Mouse (Mus musculus): ENCODE data around the gene Cpne4. TPM values are rescaled to one million over a fixed set of nuclear protein-coding genes. Genes with fewer than 3 reads are reported as not detected.

Gene Cpne4
- polyA plus RNA-seq, 1 experiment from 2014 or later = 2.3 TPM

DNA sequence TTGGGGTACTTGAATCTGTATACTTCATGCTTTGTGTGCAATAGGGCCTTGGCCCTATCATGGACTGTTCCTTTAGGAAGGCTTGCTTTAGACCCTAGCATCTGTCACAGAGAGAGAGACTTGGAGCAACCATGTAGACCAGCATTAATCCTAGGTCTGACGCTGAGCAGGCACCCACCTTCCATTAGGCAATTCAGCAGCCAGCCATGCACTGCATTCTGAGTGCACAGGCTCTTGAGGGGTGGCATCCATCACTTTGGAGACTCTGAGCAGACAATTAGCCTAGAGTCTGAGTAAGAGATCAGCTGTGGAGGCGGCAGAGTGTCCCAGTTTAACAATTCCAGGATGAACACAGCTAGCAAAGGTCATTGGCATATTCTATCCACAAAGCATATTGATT, 47.9 kb downstream of the Cpne4 start:
- Histone ChIP-seq H3K4me3 (ENCODE audit: low read depth, low read length) (no peak overlapping the region), H3K27me3 (replicated peaks; ENCODE audit: control insufficient read depth, insufficient read depth, low read length) (no peaks in the 10 kb centered on the region), H3K9ac (ENCODE audit: low read depth, low read length) (no peak overlapping the region), H3K36me3 (ENCODE audit: control insufficient read depth, insufficient read depth) (no peaks in the 10 kb centered on the region), H3K4me1 (replicated peaks; ENCODE audit: control insufficient read depth, insufficient read depth, low read length) (no peaks in the 10 kb centered on the region), H3K27ac (ENCODE audit: low read depth, low read length) (no peak overlapping the region), H3K4me2 (replicated peaks; ENCODE audit: low read depth) (no peak overlapping the region), H3K9me3 (ENCODE audit: control insufficient read depth) (no peaks in the 10 kb centered on the region)
- WGBS = 60% methylated on average over 2 of the region's 2 CpGs
- no peak for TF ChIP-seq CTCF (IDR thresholded peaks at IDR 0.05; ENCODE audit: low read depth)
- ATAC-seq = no peak

DNA sequence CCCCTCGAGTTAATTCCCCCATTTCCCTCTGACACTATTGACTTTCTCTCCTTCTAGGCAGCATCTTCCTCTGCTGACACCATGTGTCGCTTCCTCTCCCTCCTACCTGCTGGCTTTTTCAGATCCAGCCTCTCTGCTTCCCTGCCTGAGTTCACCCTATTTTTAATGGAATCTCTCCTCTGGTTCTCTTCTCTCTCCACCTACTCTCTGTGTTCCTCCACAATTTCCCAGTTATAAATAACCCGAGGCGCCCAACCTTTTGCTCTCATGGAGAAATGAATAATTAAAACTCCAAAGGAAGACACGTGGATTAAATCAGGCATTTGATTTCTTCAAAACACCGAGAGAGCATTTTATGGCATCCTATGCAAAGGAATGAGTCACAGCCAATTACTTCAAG, 65.4 kb downstream of the Cpne4 start:
- no peak for ATAC-seq
- Histone ChIP-seq H3K4me2 (replicated peaks; ENCODE audit: low read depth) (no peak overlapping the region), H3K36me3 (ENCODE audit: control insufficient read depth, insufficient read depth) (no peaks in the 10 kb centered on the region), H3K4me1 (replicated peaks; ENCODE audit: control insufficient read depth, insufficient read depth, low read length) (no peaks in the 10 kb centered on the region), H3K4me3 (ENCODE audit: low read depth, low read length) (no peak overlapping the region), H3K9me3 (ENCODE audit: control insufficient read depth) (no peaks in the 10 kb centered on the region), H3K9ac (ENCODE audit: low read depth, low read length) (no peak overlapping the region), H3K27ac (ENCODE audit: low read depth, low read length) (no peak overlapping the region), H3K27me3 (replicated peaks; ENCODE audit: control insufficient read depth, insufficient read depth, low read length) (no peaks in the 10 kb centered on the region)
- TF ChIP-seq CTCF (IDR thresholded peaks at IDR 0.05; ENCODE audit: low read depth) = no peak
- 72% methylated on average over 6 of the region's 6 CpGs for WGBS

DNA sequence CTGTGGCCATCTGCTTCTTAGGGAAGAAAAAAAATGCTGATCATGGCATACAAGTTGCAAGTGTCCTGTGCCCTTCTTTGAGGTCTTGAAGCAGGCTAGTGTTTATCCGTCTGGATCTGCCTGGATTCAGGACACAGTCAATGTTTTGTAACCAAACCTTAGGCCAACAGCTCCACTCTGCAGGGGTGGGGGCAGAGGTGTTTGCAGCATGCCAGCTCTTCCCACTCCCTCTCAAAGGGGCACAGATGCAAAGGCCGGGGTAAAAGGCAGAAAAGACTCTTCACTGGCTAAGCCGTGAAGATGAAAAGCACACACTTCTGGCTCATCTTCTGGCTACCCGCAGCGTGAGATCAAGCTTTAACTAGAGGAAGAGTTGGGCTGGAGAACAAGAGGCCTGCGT, 69.6 kb downstream of the Cpne4 start:
- no peaks in the 10 kb centered on the region for H3K9me3 ChIP-seq (ENCODE audit: control insufficient read depth)
- no peak for TF ChIP-seq CTCF (IDR thresholded peaks at IDR 0.05; ENCODE audit: low read depth)
- H3K27me3 ChIP-seq (replicated peaks; ENCODE audit: control insufficient read depth, insufficient read depth, low read length) = no peaks in the 10 kb centered on the region
- H3K9ac ChIP-seq (ENCODE audit: low read depth, low read length) = no peak overlapping the region
- no peak overlapping the region for H3K27ac ChIP-seq (ENCODE audit: low read depth, low read length)
- no peak overlapping the region for H3K4me3 ChIP-seq (ENCODE audit: low read depth, low read length)
- WGBS = 67% methylated on average over 6 of the region's 6 CpGs
- H3K4me2 ChIP-seq (replicated peaks; ENCODE audit: low read depth) = no peak overlapping the region
- no peaks in the 10 kb centered on the region for H3K4me1 ChIP-seq (replicated peaks; ENCODE audit: control insufficient read depth, insufficient read depth, low read length)
- no peaks in the 10 kb centered on the region for H3K36me3 ChIP-seq (ENCODE audit: control insufficient read depth, insufficient read depth)
- ATAC-seq = no peak

DNA sequence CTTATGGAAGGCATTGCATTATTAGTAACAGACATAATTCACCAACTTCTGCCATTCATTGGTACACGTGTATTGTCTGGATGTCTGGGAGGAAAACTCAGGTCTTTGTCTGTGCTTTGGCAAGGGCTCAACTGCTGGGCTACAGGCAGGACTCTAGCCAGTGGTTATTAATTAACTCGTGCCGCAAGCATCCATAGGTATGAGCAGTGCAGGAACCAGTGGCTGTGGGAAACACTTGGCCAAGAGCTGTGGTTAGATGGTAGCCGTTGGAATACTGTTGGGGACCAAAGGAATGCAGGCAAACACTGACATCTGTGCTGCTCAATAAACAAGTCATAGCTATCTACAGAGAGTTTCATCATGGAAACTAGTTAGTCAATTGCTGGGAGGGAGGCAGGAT, 76.5 kb downstream of the Cpne4 start:
- Histone ChIP-seq H3K36me3 (ENCODE audit: control insufficient read depth, insufficient read depth) (no peaks in the 10 kb centered on the region), H3K9me3 (ENCODE audit: control insufficient read depth) (no peaks in the 10 kb centered on the region), H3K9ac (ENCODE audit: low read depth, low read length) (no peak overlapping the region), H3K27ac (ENCODE audit: low read depth, low read length) (no peak overlapping the region), H3K4me3 (ENCODE audit: low read depth, low read length) (no peak overlapping the region), H3K4me1 (replicated peaks; ENCODE audit: control insufficient read depth, insufficient read depth, low read length) (no peaks in the 10 kb centered on the region), H3K27me3 (replicated peaks; ENCODE audit: control insufficient read depth, insufficient read depth, low read length) (no peaks in the 10 kb centered on the region), H3K4me2 (replicated peaks; ENCODE audit: low read depth) (no peak overlapping the region)
- WGBS = 60% methylated on average over 4 of the region's 4 CpGs
- no peak for ATAC-seq
- TF ChIP-seq CTCF (IDR thresholded peaks at IDR 0.05; ENCODE audit: low read depth) = no peak

DNA sequence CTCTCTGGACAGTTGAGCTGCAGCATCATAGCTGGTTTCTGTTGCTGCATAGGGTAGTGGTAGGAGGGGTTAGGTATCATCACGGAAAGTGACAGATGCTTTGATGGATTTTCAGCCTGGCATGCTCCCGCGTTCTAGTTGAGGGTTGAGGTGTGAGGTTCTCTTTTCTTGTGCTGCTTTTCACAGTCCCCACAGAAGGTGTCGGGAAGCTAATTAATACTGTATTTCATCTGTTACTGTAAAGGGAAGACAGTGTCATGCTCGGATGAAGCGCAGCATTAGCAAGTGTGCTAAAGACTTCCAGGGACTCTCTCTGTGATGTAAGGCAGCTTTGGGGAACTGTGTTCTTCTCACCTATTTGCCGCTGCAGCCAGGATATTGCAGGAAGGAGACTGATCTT, 80.7 kb downstream of the Cpne4 start:
- ATAC-seq = no peak
- 41% methylated on average over 7 of the region's 7 CpGs for WGBS

DNA sequence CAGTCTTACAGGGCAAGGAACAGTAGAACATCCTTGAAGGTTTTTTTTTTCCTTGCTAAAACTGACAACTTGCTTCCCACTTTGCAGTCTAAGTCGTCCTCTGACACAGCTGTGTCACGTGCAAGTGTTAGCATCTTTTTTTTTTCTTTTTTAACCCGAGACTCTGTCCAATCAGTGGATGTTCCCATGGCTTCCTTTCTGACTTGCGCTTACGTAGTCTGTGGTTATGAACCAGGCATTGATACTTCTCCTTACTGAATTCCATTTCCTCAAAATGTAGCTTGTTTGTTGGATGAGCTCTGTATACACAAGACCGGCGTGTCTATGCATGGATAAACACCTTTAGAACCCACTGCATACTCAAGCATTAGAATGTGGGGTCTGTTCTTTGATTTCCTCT, 82.2 kb downstream of the Cpne4 start:
- TF ChIP-seq CTCF (IDR thresholded peaks at IDR 0.05; ENCODE audit: low read depth) = no peak

More for the DNA sequence above, 80.7 kb downstream of the Cpne4 start:
- H3K27ac ChIP-seq (ENCODE audit: low read depth, low read length) = no peak overlapping the region
- H3K9ac ChIP-seq (ENCODE audit: low read depth, low read length) = no peak overlapping the region
- no peaks in the 10 kb centered on the region for H3K27me3 ChIP-seq (replicated peaks; ENCODE audit: control insufficient read depth, insufficient read depth, low read length)
- H3K4me3 ChIP-seq (ENCODE audit: low read depth, low read length) = no peak overlapping the region
- TF ChIP-seq CTCF (IDR thresholded peaks at IDR 0.05; ENCODE audit: low read depth) = no peak
- no peak overlapping the region for H3K4me2 ChIP-seq (replicated peaks; ENCODE audit: low read depth)
- no peaks in the 10 kb centered on the region for H3K36me3 ChIP-seq (ENCODE audit: control insufficient read depth, insufficient read depth)
- no peaks in the 10 kb centered on the region for H3K4me1 ChIP-seq (replicated peaks; ENCODE audit: control insufficient read depth, insufficient read depth, low read length)
- no peaks in the 10 kb centered on the region for H3K9me3 ChIP-seq (ENCODE audit: control insufficient read depth)

DNA sequence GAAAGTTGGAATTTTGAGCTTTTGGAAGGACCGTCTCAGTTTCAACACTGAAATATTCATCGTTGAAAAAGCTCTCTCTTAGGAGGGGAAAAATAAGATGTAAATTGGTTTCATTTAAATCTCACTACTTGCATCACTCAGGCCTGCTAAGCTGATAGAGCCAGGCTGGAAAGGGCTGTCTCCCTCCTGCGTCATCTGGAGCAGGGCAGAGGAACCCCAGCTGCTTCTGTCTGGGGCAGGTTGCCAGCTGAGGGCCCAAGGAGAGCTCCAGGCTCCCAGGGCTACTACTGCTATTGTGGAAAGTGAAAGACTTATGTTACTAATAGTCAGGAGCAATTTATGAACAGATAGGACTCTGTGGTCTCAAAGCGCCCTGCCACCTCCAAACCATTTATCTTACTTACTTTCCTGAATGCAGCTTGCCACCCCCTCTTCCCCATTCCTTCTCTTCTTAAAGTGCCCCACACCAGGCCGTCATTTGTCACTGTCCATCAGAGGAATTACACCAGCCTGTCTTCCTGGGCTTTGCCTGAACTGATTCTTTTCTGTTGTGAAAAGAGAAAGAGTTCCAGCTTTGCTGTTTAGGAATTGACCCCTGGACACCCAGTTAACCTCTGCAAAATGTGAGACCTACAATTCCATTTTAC, 99.4 kb downstream of the Cpne4 start:
- WGBS = 68% methylated on average over 5 of the region's 5 CpGs
- ATAC-seq = no peak
- H3K9me3 ChIP-seq (ENCODE audit: control insufficient read depth) = no peaks in the 10 kb centered on the region
- no peak overlapping the region for H3K4me2 ChIP-seq (replicated peaks; ENCODE audit: low read depth)
- H3K4me1 ChIP-seq (replicated peaks; ENCODE audit: control insufficient read depth, insufficient read depth, low read length) = no peaks in the 10 kb centered on the region
- H3K27ac ChIP-seq (ENCODE audit: low read depth, low read length) = no peak overlapping the region
- no peak overlapping the region for H3K4me3 ChIP-seq (ENCODE audit: low read depth, low read length)
- no peak for TF ChIP-seq CTCF (IDR thresholded peaks at IDR 0.05; ENCODE audit: low read depth)
- H3K36me3 ChIP-seq (ENCODE audit: control insufficient read depth, insufficient read depth) = no peaks in the 10 kb centered on the region
- no peaks in the 10 kb centered on the region for H3K27me3 ChIP-seq (replicated peaks; ENCODE audit: control insufficient read depth, insufficient read depth, low read length)
- no peak overlapping the region for H3K9ac ChIP-seq (ENCODE audit: low read depth, low read length)

More for the DNA sequence above, 82.2 kb downstream of the Cpne4 start:
- Histone ChIP-seq H3K9me3 (ENCODE audit: control insufficient read depth) (no peaks in the 10 kb centered on the region), H3K36me3 (ENCODE audit: control insufficient read depth, insufficient read depth) (no peaks in the 10 kb centered on the region), H3K4me3 (ENCODE audit: low read depth, low read length) (no peak overlapping the region), H3K4me2 (replicated peaks; ENCODE audit: low read depth) (no peak overlapping the region), H3K27me3 (replicated peaks; ENCODE audit: control insufficient read depth, insufficient read depth, low read length) (no peaks in the 10 kb centered on the region), H3K4me1 (replicated peaks; ENCODE audit: control insufficient read depth, insufficient read depth, low read length) (no peaks in the 10 kb centered on the region), H3K9ac (ENCODE audit: low read depth, low read length) (no peak overlapping the region), H3K27ac (ENCODE audit: low read depth, low read length) (no peak overlapping the region)
- 67% methylated on average over 7 of the region's 7 CpGs for WGBS
- ATAC-seq = no peak
